Mouse (Mus musculus) liver, adult 2 months (tissue): Measurements from ENCODE around the gene Gabbr2. TPM values are rescaled to one million over a fixed set of nuclear protein-coding genes. Genes with fewer than 3 reads are reported as not detected.

ENCODE experiments used
- DNase-seq: peaks from one replicate; pipeline ENCODE4 v3.0.0-alpha.2; 2011; ENCODE audit warnings: low read depth, low spot score; ENCODE audit errors: extremely low read depth
- H3K27ac ChIP-seq: fragments of 200-500 bp; replicated peaks from 2 replicates; pipeline ENCODE4 v1.5.1; 2012; ENCODE audit warnings: low read depth, mild to moderate bottlenecking, control low read depth, inconsistent platforms, low read length; ENCODE audit not compliant: insufficient read depth
- H3K27me3 ChIP-seq: fragments of 200-500 bp; 2 replicates; pipeline ENCODE4 v1.6.1; 2012; ENCODE audit warnings: mild to moderate bottlenecking, moderate library complexity, low read length, inconsistent platforms; ENCODE audit not compliant: control insufficient read depth, insufficient read depth
- H3K36me3 ChIP-seq: fragments of 200-500 bp; 2 replicates; pipeline ENCODE4 v1.6.1; 2012; ENCODE audit warnings: low read length, inconsistent platforms; ENCODE audit not compliant: control insufficient read depth, insufficient read depth
- H3K4me1 ChIP-seq: fragments of 200-500 bp; 2 replicates; pipeline ENCODE4 v1.6.1; 2011; ENCODE audit warnings: low read length; ENCODE audit not compliant: control insufficient read depth, insufficient read depth
- H3K4me3 ChIP-seq: fragments of 200-500 bp; 2 replicates; pipeline ENCODE4 v1.5.1; 2011; ENCODE audit warnings: low read depth, mild to moderate bottlenecking, control low read depth, low read length, moderate library complexity; ENCODE audit not compliant: insufficient read depth
- H3K79me2 ChIP-seq: fragments of 200-500 bp; 2 replicates; pipeline ENCODE4 v1.6.1; 2012; ENCODE audit warnings: inconsistent platforms, mild to moderate bottlenecking, low read length, moderate library complexity; ENCODE audit not compliant: control insufficient read depth, insufficient read depth
- H3K9ac ChIP-seq: fragments of 200-500 bp; 2 replicates; pipeline ENCODE4 v1.6.1; 2012; ENCODE audit warnings: low read depth, mild to moderate bottlenecking, control low read depth, inconsistent platforms, low read length
- CTCF ChIP-seq: fragments of 200-500 bp; IDR thresholded peaks from 2 replicates; pipeline ENCODE4 v1.5.1; 2011; ENCODE audit warnings: low read depth, low read length, control low read depth
- POLR2A ChIP-seq: fragments of 200-500 bp; IDR thresholded peaks from 2 replicates; pipeline ENCODE4 v1.6.1; 2011; ENCODE audit warnings: low read length, control low read depth; ENCODE audit not compliant: insufficient read depth; ENCODE audit errors: extremely low read depth
- WGBS: fragments of 180-500 bp; shearing (Covaris S2); methylation state at CpG from one replicate; pipeline ENCODE4 v1.1.7; 2018; 5-methylcytosine and 5-hydroxymethylcytosine counted together
- polyA plus RNA-seq: library from polyadenylated mRNA; depleted of rRNA; stranded (reverse); fragments of >200 nt; gene quantifications from 2 replicates; pipeline ENCODE4 v1.2.3, GENCODE M21; 2012
- total RNA-seq: library from RNA; depleted of rRNA; stranded (reverse); fragments of >200 nt; gene quantifications from 2 replicates; pipeline ENCODE4 v1.2.3, GENCODE M21; 2014

The Gabbr2 gene
- total and polyA plus RNA-seq, 2 experiments: 7.7 to 15.0 TPM

DNA sequence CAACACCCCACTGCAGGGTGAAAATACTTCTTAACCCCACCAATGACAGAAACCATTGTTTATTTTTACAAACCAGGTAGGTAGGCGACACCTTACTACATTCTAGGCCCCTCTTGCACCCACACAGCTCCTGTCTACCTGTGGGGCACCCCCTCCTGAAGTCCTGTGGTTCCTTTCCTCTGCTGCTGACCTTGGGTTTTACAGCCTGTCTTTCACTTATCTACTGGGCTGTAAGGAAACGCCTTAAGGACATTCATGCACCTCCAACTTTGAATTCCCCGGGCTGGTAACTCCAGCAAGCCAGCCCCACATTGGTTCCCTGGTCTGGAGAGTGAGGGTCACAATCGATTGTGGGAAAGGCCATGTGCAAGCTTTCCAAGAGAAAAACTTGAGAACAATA, 34.7 kb downstream of the Gabbr2 start:
- H3K4me3 ChIP-seq: no peak overlapping the region
- H3K79me2 ChIP-seq: peaks cover 10% of the 10 kb centered on the region; the same call in 1 of the 2 replicates
- no peak for DNase-seq
- H3K36me3 ChIP-seq: no peaks in the 10 kb centered on the region
- peaks cover 31% of the 10 kb centered on the region for H3K4me1 ChIP-seq
- H3K27ac ChIP-seq: peak overlapping the region; percentile 32
- no peak overlapping the region for H3K9ac ChIP-seq
- TF ChIP-seq CTCF (no peak), POLR2A (no peak)
- H3K27me3 ChIP-seq: no peaks in the 10 kb centered on the region
- WGBS: 59% methylated on average over 4 of the region's 4 CpGs

DNA sequence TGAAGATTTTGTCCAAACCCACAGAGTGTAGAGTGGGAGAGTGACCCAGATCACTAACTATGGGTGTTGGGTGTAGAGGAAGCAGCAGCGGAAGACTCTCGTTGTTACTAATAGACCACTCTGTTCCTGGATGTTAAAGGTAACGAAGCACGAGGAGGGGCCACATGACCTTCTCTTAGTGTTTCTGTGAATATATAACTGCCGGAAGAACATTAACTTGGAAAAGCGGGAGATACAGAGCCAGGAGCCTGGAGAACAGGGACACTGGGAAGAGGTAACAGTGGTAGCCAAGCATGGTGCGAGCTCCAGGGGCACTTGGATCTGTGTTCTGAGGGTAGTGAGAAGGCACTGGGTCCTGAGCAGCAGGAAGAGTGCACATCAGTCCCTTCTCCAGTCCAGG, 38.7 kb downstream of the Gabbr2 start:
- peak overlapping the region; percentile 81 for H3K27ac ChIP-seq
- peak; percentile 58 for DNase-seq
- no peaks in the 10 kb centered on the region for H3K27me3 ChIP-seq
- H3K4me3 ChIP-seq: peak overlapping the region; percentile 2
- WGBS: 35% methylated on average over 7 of the region's 7 CpGs
- H3K79me2 ChIP-seq: peaks cover 10% of the 10 kb centered on the region; the same call in 1 of the 2 replicates
- no peaks in the 10 kb centered on the region for H3K36me3 ChIP-seq
- peak overlapping the region; percentile 61 for H3K9ac ChIP-seq
- TF ChIP-seq CTCF: no peak
- no peak for TF ChIP-seq POLR2A
- H3K4me1 ChIP-seq: peaks cover 23% of the 10 kb centered on the region

DNA sequence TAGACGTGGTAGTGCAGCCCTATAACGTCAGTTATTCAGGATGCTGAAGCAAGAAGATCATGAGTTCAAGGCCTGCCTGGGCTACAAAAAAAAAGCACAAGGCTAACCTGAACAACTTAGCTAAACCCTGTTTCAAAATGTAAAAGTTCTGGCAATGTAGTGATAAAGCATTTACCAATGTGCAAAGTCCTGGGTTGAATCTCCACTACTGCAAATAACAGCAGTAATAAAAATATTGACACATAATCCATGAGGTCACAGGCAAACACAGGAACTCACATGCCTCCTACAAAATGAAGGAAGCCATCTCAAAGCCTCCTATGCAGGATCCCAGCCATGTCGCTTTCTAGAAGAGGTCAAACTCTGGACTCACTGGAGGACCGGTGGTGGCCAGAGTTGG, 39.1 kb downstream of the Gabbr2 start:
- TF ChIP-seq CTCF (no peak), POLR2A (no peak)
- WGBS: 17% methylated on average over 4 of the region's 4 CpGs
- Histone ChIP-seq H3K27me3 (no peaks in the 10 kb centered on the region), H3K4me1 (peaks cover 23% of the 10 kb centered on the region), H3K9ac (peak overlapping the region; percentile 61; the same call in 1 of the 2 replicates), H3K4me3 (no peak overlapping the region), H3K79me2 (peaks cover 10% of the 10 kb centered on the region; the same call in 1 of the 2 replicates), H3K36me3 (no peaks in the 10 kb centered on the region), H3K27ac (peak overlapping the region; percentile 81)
- DNase-seq: peak; percentile 97

DNA sequence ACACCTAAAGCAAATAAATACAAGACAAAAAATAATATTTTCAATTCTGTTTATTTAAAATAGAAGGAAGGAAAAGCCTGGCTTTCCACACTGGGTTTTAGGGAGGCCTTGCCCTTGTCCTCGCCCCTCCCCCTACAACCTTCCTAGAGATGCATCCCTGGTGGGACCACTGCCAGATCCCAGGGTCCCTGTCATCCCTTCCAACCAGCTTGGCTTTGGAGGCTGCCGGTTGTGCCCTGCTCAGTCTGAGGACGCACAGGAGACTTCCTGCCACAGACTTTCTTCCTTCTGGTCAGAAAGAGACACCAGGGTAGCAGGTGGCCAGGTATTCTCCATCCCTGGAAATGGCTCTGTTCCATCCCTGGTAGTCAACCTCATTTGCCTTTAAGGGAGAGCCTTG, 57.4 kb downstream of the Gabbr2 start:
- Histone ChIP-seq H3K27ac (no peak overlapping the region), H3K4me1 (no peaks in the 10 kb centered on the region), H3K9ac (no peak overlapping the region), H3K79me2 (no peaks in the 10 kb centered on the region), H3K27me3 (no peaks in the 10 kb centered on the region), H3K4me3 (no peak overlapping the region), H3K36me3 (no peaks in the 10 kb centered on the region)
- no peak for TF ChIP-seq POLR2A
- no peak for TF ChIP-seq CTCF
- DNase-seq: no peak
- WGBS: 79% methylated on average over 3 of the region's 3 CpGs

DNA sequence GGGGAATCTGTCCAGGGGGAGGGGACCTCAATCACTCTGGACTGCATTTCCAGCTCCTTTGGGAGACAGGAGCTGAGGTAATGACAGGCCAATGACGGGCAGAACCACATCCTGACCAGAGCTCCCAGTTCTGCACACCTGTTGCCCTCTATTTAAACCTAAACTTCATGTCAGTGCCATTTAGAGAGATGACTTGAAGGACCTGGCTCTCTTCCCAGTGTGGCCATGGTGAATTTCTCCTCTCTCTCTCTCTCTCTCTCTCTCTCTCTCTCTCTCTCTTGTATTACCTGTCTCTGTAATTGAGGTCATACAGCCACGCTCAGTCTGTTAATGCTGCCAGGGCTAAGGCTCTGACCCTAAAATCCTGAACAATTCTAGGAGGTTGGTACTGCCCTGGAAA, 58.1 kb downstream of the Gabbr2 start:
- 84% methylated on average over 2 of the region's 2 CpGs for WGBS
- H3K79me2 ChIP-seq: no peaks in the 10 kb centered on the region
- H3K4me3 ChIP-seq: no peak overlapping the region
- no peak for TF ChIP-seq POLR2A
- no peak for TF ChIP-seq CTCF
- H3K27ac ChIP-seq: no peak overlapping the region
- no peak overlapping the region for H3K9ac ChIP-seq
- H3K36me3 ChIP-seq: no peaks in the 10 kb centered on the region
- DNase-seq: no peak
- H3K4me1 ChIP-seq: no peaks in the 10 kb centered on the region
- no peaks in the 10 kb centered on the region for H3K27me3 ChIP-seq

DNA sequence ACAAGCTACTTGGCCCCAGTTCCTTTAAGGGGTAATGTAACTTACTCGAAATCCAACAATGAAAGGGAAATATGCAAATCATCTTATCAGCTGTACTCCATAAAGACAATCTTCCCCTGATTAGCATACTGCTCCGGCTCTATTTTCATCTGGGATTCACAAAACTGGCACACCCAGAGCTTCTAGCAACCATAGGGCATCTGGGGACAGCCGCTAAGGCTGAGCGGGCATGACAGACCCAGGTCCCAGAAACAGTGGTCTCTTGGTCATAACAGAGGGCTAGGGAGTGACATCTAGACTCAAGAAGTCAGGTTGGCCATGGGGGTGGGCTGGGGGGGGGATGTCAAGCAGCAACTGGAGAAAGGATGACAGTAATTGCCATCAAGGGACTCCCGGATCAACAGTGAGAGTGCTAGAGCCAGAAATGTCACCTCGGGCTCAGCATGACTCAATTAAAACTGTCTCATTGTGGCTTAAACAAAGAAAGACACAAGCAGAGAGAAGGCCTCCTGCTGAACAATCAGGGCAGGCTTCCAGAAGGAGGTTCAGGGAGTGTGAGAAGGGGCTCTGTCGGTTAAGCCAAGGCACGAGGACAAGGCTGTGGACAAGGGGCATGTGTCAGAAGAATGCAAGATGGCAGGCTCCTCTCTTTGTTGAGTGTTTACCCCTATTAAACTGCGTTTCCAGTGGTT, 59.8 kb downstream of the Gabbr2 start:
- DNase-seq: no peak
- Histone ChIP-seq H3K27ac (no peak overlapping the region), H3K36me3 (no peaks in the 10 kb centered on the region), H3K9ac (no peak overlapping the region), H3K4me3 (no peak overlapping the region), H3K27me3 (no peaks in the 10 kb centered on the region), H3K79me2 (peaks cover 4% of the 10 kb centered on the region; the same call in 1 of the 2 replicates), H3K4me1 (no peaks in the 10 kb centered on the region)
- WGBS: 83% methylated on average over 9 of the region's 9 CpGs
- TF ChIP-seq POLR2A (no peak), CTCF (no peak)
